In genomic region chr3:89300071-89300470, GRCm38 (mm10) we compare ENCODE assay signal across 9 mouse cellular contexts. TPM values are rescaled to one million over a fixed set of nuclear protein-coding genes. Genes with fewer than 3 reads are reported as not detected.
DNase-seq lines count a peak whose midpoint lies in the region; ATAC-seq and TF ChIP-seq lines count a peak whose summit lies in the region.
"Had no signal": no experiment of that assay in that cellular context is flagged by ENCODE, and none has a peak within 500 bp of the region (broad histone marks: within the 10 kb centered on the region; RNA-seq: fewer than 3 reads in every experiment).

No protein-coding gene starts in this region.

- no peaks in the 10 kb centered on the region for H3K27me3 ChIP-seq in heart, postnatal 0 days (ENCODE audit: control insufficient read depth, insufficient read depth, low read length)
- peaks cover 30% of the 10 kb centered on the region for H3K27me3 ChIP-seq in forebrain, embryonic 12.5 days
- H3K27me3 ChIP-seq in midbrain, embryonic 16.5 days (ENCODE audit: control insufficient read depth, insufficient read depth, low read depth, low read length), result peaks cover 3% of the 10 kb centered on the region; the same call in 1 of the 2 replicates

- no peak for ATAC-seq in heart, postnatal 0 days (ENCODE audit: insufficient read depth, low read depth)
- ATAC-seq in forebrain, embryonic 12.5 days (ENCODE audit: low FRiP score), result no peak
- no peak for ATAC-seq in midbrain, embryonic 16.5 days
- ATAC-seq in cerebellum, adult (ENCODE audit: insufficient number of reproducible peaks, low FRiP score, low TSS enrichment), result no peak

- H3K4me3 ChIP-seq in heart, postnatal 0 days (ENCODE audit: low read depth, low read length), result peak overlapping the region; percentile 36
- no peak overlapping the region for H3K4me3 ChIP-seq in forebrain, embryonic 12.5 days (replicated peaks)
- no peak overlapping the region; the same call in 1 of the 2 replicates for H3K4me3 ChIP-seq in midbrain, embryonic 16.5 days (ENCODE audit: low read depth, low read length)
- H3K4me3 ChIP-seq: erythroblast, embryonic 14.5 days had no signal

- H3K9me3 ChIP-seq in heart, postnatal 0 days (replicated peaks; ENCODE audit: control insufficient read depth, low read length), result no peaks in the 10 kb centered on the region
- H3K9me3 ChIP-seq in forebrain, embryonic 12.5 days, result no peaks in the 10 kb centered on the region
- H3K9me3 ChIP-seq in midbrain, embryonic 16.5 days (replicated peaks; ENCODE audit: control insufficient read depth, low read length, poor library complexity, severe bottlenecking), result no peaks in the 10 kb centered on the region

- DNase-seq in heart, postnatal 0 days (ENCODE audit: low spot score), result no peak
- DNase-seq in heart, postnatal 10 days, result no peak
- DNase-seq in kidney, postnatal 14 days, result peak; percentile 65
- no peak for DNase-seq in gastrocnemius, adult 18-20 months (ENCODE audit: low spot score)
- DNase-seq in layer of hippocampus, adult 11-12 months (ENCODE audit: low spot score), result no peak

- TF ChIP-seq CTCF in heart, postnatal 0 days (IDR thresholded peaks at IDR 0.05; ENCODE audit: low read depth), result no peak

- WGBS in heart, postnatal 0 days, result 41% methylated on average over 1 of the region's 1 CpGs
- WGBS in forebrain, embryonic 12.5 days, result 50% methylated on average over 1 of the region's 1 CpGs
- 70% methylated on average over 1 of the region's 1 CpGs for WGBS in midbrain, embryonic 16.5 days

- no peak overlapping the region; the same call in 1 of the 2 replicates for H3K9ac ChIP-seq in heart, postnatal 0 days (replicated peaks; ENCODE audit: low read depth, low read length)
- peak overlapping the region; percentile 26; the same call in 1 of the 2 replicates for H3K9ac ChIP-seq in forebrain, embryonic 12.5 days
- no peak overlapping the region for H3K9ac ChIP-seq in midbrain, embryonic 16.5 days (ENCODE audit: low read depth, low read length)

- no peaks in the 10 kb centered on the region for H3K36me3 ChIP-seq in heart, postnatal 0 days (replicated peaks; ENCODE audit: control insufficient read depth, insufficient read depth, low read length)
- H3K36me3 ChIP-seq in forebrain, embryonic 12.5 days (replicated peaks), result no peaks in the 10 kb centered on the region
- no peaks in the 10 kb centered on the region for H3K36me3 ChIP-seq in midbrain, embryonic 16.5 days (ENCODE audit: control insufficient read depth, insufficient read depth, low read length)

- H3K4me1 ChIP-seq in heart, postnatal 0 days (ENCODE audit: control insufficient read depth, insufficient read depth), result peaks cover 6% of the 10 kb centered on the region; the same call in 1 of the 2 replicates
- peaks cover 6% of the 10 kb centered on the region; the same call in 1 of the 2 replicates for H3K4me1 ChIP-seq in forebrain, embryonic 12.5 days
- peaks cover 8% of the 10 kb centered on the region; the same call in 1 of the 2 replicates for H3K4me1 ChIP-seq in midbrain, embryonic 16.5 days (ENCODE audit: control insufficient read depth, insufficient read depth, low read length)

- intact Hi-C loops in heart, postnatal 10 days (cut with DNase I), result loop anchor here (10.0 kb wide), 1 partner anchor 195 kb away; the partner anchor contains the start of genes Fdps and Gm43738

- TF ChIP-seq EP300 in heart, postnatal 0 days (IDR thresholded peaks at IDR 0.05; ENCODE audit: low read depth), result no peak

- H3K4me2 ChIP-seq in heart, postnatal 0 days (ENCODE audit: low read depth, low read length), result peak overlapping the region; percentile 64
- no peak overlapping the region; the same call in 1 of the 2 replicates for H3K4me2 ChIP-seq in forebrain, embryonic 12.5 days
- H3K4me2 ChIP-seq in midbrain, embryonic 16.5 days (ENCODE audit: low read length), result peak overlapping the region; percentile 48

- H3K27ac ChIP-seq in heart, postnatal 0 days (ENCODE audit: low read depth), result no peak overlapping the region
- H3K27ac ChIP-seq in forebrain, embryonic 12.5 days, result no peak overlapping the region
- no peak overlapping the region for H3K27ac ChIP-seq in midbrain, embryonic 16.5 days (ENCODE audit: low read length)

RNA-seq across cellular contexts. Expression of gene Efna1, which starts 19.1 kb away (rescaled TPM):
- total RNA-seq in heart, postnatal 0 days (2014; rRNA removed; ENCODE audit: low replicate concordance), result 43.1 and 46.2 TPM in 2 replicates
- polyA plus RNA-seq in heart, postnatal 0 days (2015; fragmentation: Nextera tagmentation; extraction: Ambion mirVana), result 37.2 and 38.4 TPM in 2 replicates
- total RNA-seq in heart, postnatal 10 days (2021), result 10 to 100 TPM; 48.8 to 57.5 TPM
- polyA plus RNA-seq in forebrain, embryonic 12.5 days (2016; fragmentation: Nextera tagmentation; extraction: Ambion mirVana), result 9.7 and 12.6 TPM in 2 replicates
- polyA plus RNA-seq in midbrain, embryonic 16.5 days (2015; fragmentation: Nextera tagmentation; extraction: Ambion mirVana), result 6.8 and 7.4 TPM in 2 replicates
- total RNA-seq in gastrocnemius, adult 18-20 months (2021), result 10 to 100 TPM in 1 of 2 experiments, 1 to 10 TPM in 1; 5.7 to 18.8 TPM

RNA-seq across cellular contexts. Expression of gene Efna3, which starts 22.7 kb away (rescaled TPM):
- not detected in 2 replicates for total RNA-seq in heart, postnatal 0 days (2014; rRNA removed; ENCODE audit: low replicate concordance)
- 0.12 and 0.44 TPM in 2 replicates for polyA plus RNA-seq in heart, postnatal 0 days (2015; fragmentation: Nextera tagmentation; extraction: Ambion mirVana)
- under 1 TPM in 1 of 2 experiments, not detected in 1; 0.17 TPM for total RNA-seq in heart, postnatal 10 days (2021)
- polyA plus RNA-seq in forebrain, embryonic 12.5 days (2016; fragmentation: Nextera tagmentation; extraction: Ambion mirVana), result 11.9 and 14.9 TPM in 2 replicates
- 40.5 and 59.0 TPM in 2 replicates for polyA plus RNA-seq in midbrain, embryonic 16.5 days (2015; fragmentation: Nextera tagmentation; extraction: Ambion mirVana)
- not detected for total RNA-seq in gastrocnemius, adult 18-20 months (2021)
- polyA plus RNA-seq: erythroblast, embryonic 14.5 days had no signal

RNA-seq across cellular contexts. Expression of gene Slc50a1, which starts 29.7 kb away (rescaled TPM):
- 33.7 and 54.2 TPM in 2 replicates for total RNA-seq in heart, postnatal 0 days (2014; rRNA removed; ENCODE audit: low replicate concordance)
- 50.7 and 52.0 TPM in 2 replicates for polyA plus RNA-seq in heart, postnatal 0 days (2015; fragmentation: Nextera tagmentation; extraction: Ambion mirVana)
- 10 to 100 TPM; 29.3 to 31.3 TPM for total RNA-seq in heart, postnatal 10 days (2021)
- 28.6 and 29.7 TPM in 2 replicates for polyA plus RNA-seq in forebrain, embryonic 12.5 days (2016; fragmentation: Nextera tagmentation; extraction: Ambion mirVana)
- 40.2 and 41.3 TPM in 2 replicates for polyA plus RNA-seq in midbrain, embryonic 16.5 days (2015; fragmentation: Nextera tagmentation; extraction: Ambion mirVana)
- total RNA-seq in gastrocnemius, adult 18-20 months (2021), result 1 to 10 TPM; 7.0 to 8.9 TPM

RNA-seq across cellular contexts. Expression of gene Efna4, which starts 37.8 kb away (rescaled TPM):
- total RNA-seq in heart, postnatal 0 days (2014; rRNA removed; ENCODE audit: low replicate concordance), result 2.7 and 7.2 TPM in 2 replicates
- polyA plus RNA-seq in heart, postnatal 0 days (2015; fragmentation: Nextera tagmentation; extraction: Ambion mirVana), result 2.6 and 3.5 TPM in 2 replicates
- total RNA-seq in heart, postnatal 10 days (2021), result 1 to 10 TPM; 1.9 to 2.2 TPM
- 17.1 and 20.0 TPM in 2 replicates for polyA plus RNA-seq in forebrain, embryonic 12.5 days (2016; fragmentation: Nextera tagmentation; extraction: Ambion mirVana)
- 3.7 and 4.2 TPM in 2 replicates for polyA plus RNA-seq in midbrain, embryonic 16.5 days (2015; fragmentation: Nextera tagmentation; extraction: Ambion mirVana)
- not detected for total RNA-seq in gastrocnemius, adult 18-20 months (2021)
- polyA plus RNA-seq: erythroblast, embryonic 14.5 days had no signal

RNA-seq across cellular contexts. Expression of gene Dpm3, which starts 40.9 kb away (rescaled TPM):
- 271 and 450 TPM in 2 replicates for total RNA-seq in heart, postnatal 0 days (2014; rRNA removed; ENCODE audit: low replicate concordance)
- polyA plus RNA-seq in heart, postnatal 0 days (2015; fragmentation: Nextera tagmentation; extraction: Ambion mirVana), result 80.3 and 85.9 TPM in 2 replicates
- total RNA-seq in heart, postnatal 10 days (2021), result 10 to 100 TPM; 60.2 to 64.2 TPM
- 79.1 and 84.3 TPM in 2 replicates for polyA plus RNA-seq in forebrain, embryonic 12.5 days (2016; fragmentation: Nextera tagmentation; extraction: Ambion mirVana)
- 60.4 and 64.5 TPM in 2 replicates for polyA plus RNA-seq in midbrain, embryonic 16.5 days (2015; fragmentation: Nextera tagmentation; extraction: Ambion mirVana)
- total RNA-seq in gastrocnemius, adult 18-20 months (2021), result 10 to 100 TPM; 22.6 to 24.3 TPM
